Mouse (Mus musculus) A20 (cell line): ENCODE results near the gene Gpr45.

Experiments
- DNase-seq: peaks from one replicate; pipeline ENCODE4 v3.0.0-alpha.2; 2011; ENCODE audit warnings: low read depth, low spot score

Gene Gpr45

GRCm38 (mm10) chr1:43046990-43047389, 94.3 kb downstream of the Gpr45 start:
- no peak for DNase-seq

DNA sequence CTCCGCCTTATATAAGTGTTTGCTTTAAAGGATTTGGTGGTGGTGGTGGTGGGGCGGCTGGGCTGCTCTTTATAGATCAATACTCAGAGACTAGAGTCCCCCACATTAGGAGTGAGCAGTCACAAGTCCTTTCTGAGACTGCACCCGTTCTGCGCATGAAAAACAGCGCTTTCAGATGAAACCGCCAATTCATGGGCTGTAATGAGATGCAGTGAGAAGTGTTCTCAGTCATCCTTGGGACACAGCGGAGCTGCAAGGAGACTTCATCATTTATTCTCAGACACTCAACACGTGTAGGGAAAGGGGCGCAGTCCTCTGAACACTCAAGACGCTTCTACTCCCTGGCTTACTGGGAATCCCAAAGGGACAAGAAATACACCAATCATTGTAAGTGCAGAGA, 95.1 kb downstream of the Gpr45 start:
- no peak for DNase-seq

DNA sequence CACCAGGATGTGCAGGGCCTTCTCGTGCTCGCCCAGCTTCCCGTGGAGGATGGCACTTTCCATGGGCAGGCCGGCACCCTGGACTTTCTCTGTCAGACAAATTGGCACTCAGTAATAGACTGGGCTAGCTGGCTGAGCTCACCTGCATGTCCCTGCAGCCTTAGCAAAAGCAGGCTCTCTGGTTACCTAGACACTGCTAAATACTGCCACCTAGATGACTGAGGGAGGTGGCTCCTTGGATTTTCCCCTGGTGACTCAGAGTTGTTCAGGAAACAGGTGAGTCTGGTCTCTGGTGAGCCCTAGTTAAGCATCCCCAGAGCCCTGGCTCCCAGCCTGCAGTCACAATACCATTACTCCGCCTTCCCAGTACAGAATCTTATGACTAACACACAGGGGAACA, 99.2 kb downstream of the Gpr45 start:
- DNase-seq, result peak; percentile 5

- DNase-seq, result peak; percentile 55
These were observed 113.1 kb downstream of the Gpr45 start for GRCm38 (mm10) chr1:43065615-43066310.

DNA sequence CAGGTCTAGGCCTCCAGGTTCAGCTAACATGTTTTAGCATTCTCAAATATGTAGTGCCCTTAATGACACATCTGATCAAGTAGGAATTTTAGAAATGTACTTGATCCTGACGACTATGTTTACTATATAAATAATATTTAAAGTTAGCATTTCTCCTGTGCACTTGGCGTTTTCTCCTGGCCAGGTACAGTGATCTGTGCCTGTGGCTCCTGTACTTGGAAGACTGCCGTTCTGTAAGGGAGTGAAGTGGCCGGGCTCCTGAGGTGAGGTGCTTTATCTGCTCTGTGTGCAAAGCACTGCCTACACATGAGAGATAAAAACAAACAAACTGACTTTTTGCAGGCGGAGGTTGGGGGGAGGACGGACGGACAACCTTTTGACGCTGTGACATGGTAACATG, 113.9 kb downstream of the Gpr45 start:
- no peak for DNase-seq

DNA sequence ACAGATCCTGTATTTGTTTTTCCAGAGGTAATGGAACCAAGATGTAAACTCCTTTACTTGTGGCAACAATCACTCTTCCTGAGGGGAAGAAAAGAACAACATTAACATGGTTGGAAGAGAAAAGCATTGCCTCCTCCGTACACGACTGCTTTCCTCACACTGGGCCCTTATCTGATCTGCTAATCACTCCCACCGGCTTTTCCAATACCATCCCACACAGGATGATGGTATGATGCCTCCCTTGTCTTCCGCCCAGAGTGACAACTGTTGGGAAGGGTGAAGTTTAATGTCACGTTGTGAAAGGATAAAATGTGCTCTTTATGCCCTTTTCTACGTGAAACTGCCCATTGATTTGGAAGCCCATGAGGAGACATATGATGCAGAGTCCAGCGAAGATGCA, 114.9 kb downstream of the Gpr45 start:
- DNase-seq, result no peak

- no peak for DNase-seq
These were observed 118.1 kb downstream of the Gpr45 start for GRCm38 (mm10) chr1:43070726-43071125.

- no peak for DNase-seq
These were observed 119.4 kb downstream of the Gpr45 start for GRCm38 (mm10) chr1:43072028-43072427.

GRCm38 (mm10) chr1:43072561-43072960, 119.9 kb downstream of the Gpr45 start:
- no peak for DNase-seq

DNA sequence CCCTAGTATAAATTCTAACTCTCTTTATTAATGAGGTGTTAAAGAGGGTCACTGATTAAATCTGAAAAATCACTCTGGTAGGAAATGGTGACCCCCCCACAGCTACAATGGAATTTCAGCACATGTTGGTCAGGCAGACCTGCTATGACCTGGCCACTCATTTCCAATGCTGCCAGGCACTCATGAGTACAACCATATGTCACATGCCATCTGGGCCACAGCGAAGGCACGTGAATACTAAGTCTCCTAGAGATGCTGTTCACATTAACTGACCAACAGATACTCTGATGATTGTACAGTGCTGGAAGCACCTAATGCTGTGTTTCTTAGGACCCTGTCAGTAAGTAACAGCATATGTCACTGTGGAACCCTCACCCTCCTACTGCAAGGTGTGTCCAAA, 122.1 kb downstream of the Gpr45 start:
- DNase-seq, result no peak

DNA sequence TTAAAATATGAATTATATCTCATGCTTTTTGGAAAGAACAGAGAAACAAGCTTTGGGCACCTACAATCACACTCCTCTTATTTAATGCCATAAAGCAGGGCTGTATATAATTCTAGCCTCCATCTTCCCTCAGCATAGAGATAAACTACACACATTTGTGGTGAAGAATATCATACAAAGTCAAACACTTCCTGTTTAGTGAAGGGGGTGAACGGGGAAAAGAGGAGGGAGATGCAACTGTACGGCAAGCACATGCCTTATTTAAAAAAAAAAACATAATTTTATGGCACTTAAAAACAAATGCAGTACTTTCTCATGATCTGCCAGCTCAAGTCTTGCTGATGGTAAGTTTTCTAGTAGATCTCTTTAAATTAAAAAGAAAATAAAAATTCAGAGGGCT, 125.5 kb downstream of the Gpr45 start:
- no peak for DNase-seq

GRCm38 (mm10) chr1:43082946-43083345, 130.3 kb downstream of the Gpr45 start:
- no peak for DNase-seq
